Mouse (Mus musculus): ENCODE results near the gene Tcf19. TPM values are rescaled to one million over a fixed set of nuclear protein-coding genes. Genes with fewer than 3 reads are reported as not detected.

Gene Tcf19
- polyA plus RNA-seq, 1 experiment from 2014 or later: 15.5 TPM

DNA sequence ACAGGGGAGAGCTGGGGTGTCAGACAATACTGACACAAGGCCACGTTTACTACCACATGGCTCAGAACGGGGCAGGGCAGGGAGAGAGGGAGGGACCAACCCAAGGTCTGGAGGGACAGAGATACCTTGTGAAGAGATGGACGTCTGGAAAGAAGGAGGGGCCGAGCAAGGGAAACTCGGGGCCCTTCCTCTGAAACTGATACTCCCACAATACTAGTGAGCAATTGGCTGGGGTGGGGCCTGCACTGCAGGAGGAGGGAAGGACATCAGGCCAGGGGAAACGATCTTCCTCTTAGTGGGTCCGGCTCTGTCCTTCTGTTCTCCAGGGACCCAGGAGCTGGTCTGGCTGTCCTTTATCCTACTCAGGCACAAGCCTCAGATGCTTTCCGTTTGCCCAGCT is 34.2 kb upstream of the Tcf19 start:
- Histone ChIP-seq H3K36me3 (ENCODE audit: control insufficient read depth, insufficient read depth, low read length) (no peaks in the 10 kb centered on the region), H3K9me3 (ENCODE audit: control insufficient read depth, low read length) (no peaks in the 10 kb centered on the region), H3K4me1 (ENCODE audit: control insufficient read depth, insufficient read depth, low read length) (no peaks in the 10 kb centered on the region), H3K9ac (replicated peaks; ENCODE audit: low read length) (no peak overlapping the region), H3K4me3 (replicated peaks; ENCODE audit: low read depth, low read length) (no peak overlapping the region), H3K27ac (replicated peaks; ENCODE audit: low read depth, low read length) (no peak overlapping the region), H3K27me3 (ENCODE audit: control insufficient read depth, insufficient read depth, low read length) (no peaks in the 10 kb centered on the region), H3K4me2 (ENCODE audit: low read length) (no peak overlapping the region)
- no peak for ATAC-seq (ENCODE audit: low FRiP score, low TSS enrichment)
- WGBS: 56% methylated on average over 8 of the region's 8 CpGs
- no peak for DNase-seq

DNA sequence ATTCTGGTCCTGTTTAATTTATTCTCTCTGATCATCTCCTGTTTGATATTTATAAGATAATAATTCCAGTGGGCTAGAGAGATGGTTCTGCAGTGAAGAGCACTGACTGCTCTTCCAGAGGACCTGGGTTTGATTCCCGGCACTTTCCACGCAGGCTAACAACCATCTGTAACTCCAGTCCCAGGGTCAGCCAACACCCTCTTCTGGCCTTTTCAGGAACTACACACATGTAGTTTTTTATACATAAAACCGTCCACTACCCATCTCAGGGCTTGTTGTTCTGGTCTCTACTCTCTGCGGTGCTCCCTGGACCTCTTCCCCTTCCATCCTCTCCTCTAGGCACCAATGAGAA is 33.5 kb upstream of the Tcf19 start:
- H3K27ac ChIP-seq (replicated peaks; ENCODE audit: low read depth, low read length): no peak overlapping the region
- no peaks in the 10 kb centered on the region for H3K4me1 ChIP-seq (ENCODE audit: control insufficient read depth, insufficient read depth, low read length)
- no peak for ATAC-seq (ENCODE audit: low FRiP score, low TSS enrichment)

DNA sequence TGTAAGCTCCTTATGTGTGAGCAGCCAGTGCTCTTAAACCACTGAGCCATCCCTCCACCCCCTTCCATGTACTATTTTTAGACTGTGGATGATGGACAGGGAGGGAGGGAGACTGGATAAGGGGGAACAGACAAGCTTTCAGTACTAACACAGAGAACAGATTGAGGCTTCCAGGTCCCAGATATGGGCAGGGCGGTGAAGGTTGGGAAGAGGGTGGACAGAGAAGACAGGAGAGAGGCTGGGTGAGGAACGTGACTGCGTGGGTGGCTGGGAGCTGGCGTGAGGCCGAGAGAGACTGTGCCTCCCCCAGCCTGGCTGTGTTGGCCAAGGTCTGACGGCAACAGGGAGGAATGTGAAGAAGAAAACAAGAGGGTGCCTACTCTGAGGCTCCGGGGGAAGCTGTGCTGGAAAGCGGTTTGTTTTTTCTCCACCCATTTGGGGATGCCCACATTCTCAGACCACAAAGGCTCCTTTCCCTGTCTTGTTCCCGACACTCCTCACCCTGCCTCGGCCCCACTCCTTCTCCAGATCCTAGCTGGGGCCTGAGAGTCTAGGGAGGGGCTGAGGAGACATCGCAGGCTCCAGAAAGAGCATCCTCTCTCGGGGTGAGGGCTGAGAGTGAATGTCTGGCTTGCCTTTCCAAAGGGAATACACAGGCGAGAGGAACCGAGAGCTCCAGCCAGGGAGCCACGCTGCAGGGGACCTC is 33.0 kb upstream of the Tcf19 start:
- DNase-seq: no peak
- ATAC-seq (ENCODE audit: low FRiP score, low TSS enrichment): no peak
- no peaks in the 10 kb centered on the region for H3K36me3 ChIP-seq (ENCODE audit: control insufficient read depth, insufficient read depth, low read length)

More for the DNA sequence above, 33.5 kb upstream of the Tcf19 start:
- Histone ChIP-seq H3K9me3 (ENCODE audit: control insufficient read depth, low read length) (no peaks in the 10 kb centered on the region), H3K36me3 (ENCODE audit: control insufficient read depth, insufficient read depth, low read length) (no peaks in the 10 kb centered on the region), H3K4me3 (replicated peaks; ENCODE audit: low read depth, low read length) (no peak overlapping the region), H3K4me2 (ENCODE audit: low read length) (no peak overlapping the region), H3K9ac (replicated peaks; ENCODE audit: low read length) (no peak overlapping the region), H3K27me3 (ENCODE audit: control insufficient read depth, insufficient read depth, low read length) (no peaks in the 10 kb centered on the region)
- 96% methylated on average over 4 of the region's 4 CpGs for WGBS
- no peak for DNase-seq

DNA sequence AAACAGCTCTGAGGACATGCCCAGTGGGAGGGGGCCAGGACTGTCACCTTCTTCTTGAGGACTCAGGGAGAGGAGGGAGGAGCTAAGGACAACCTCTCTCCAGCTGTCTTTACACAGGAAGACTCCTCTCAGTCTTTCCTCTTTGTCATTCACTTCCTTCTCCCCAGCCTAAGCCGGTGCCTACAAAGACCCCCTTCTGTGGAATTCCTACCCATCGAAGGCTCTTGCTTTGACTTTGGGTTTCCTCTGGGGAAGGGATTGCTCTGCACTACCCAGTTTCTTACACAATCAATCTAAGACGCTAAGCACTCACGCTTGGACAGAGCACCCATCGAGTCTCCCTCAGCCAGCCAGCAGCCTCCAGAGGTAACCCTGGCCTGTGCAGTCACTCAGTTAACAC is 32.0 kb upstream of the Tcf19 start:
- no peak overlapping the region for H3K4me2 ChIP-seq (ENCODE audit: low read length)

More for the DNA sequence above, 33.0 kb upstream of the Tcf19 start:
- Histone ChIP-seq H3K9ac (replicated peaks; ENCODE audit: low read length) (no peak overlapping the region), H3K4me2 (ENCODE audit: low read length) (no peak overlapping the region), H3K9me3 (ENCODE audit: control insufficient read depth, low read length) (no peaks in the 10 kb centered on the region), H3K4me3 (replicated peaks; ENCODE audit: low read depth, low read length) (no peak overlapping the region), H3K4me1 (ENCODE audit: control insufficient read depth, insufficient read depth, low read length) (no peaks in the 10 kb centered on the region), H3K27me3 (ENCODE audit: control insufficient read depth, insufficient read depth, low read length) (no peaks in the 10 kb centered on the region), H3K27ac (replicated peaks; ENCODE audit: low read depth, low read length) (no peak overlapping the region)
- 46% methylated on average over 15 of the region's 15 CpGs for WGBS

DNA sequence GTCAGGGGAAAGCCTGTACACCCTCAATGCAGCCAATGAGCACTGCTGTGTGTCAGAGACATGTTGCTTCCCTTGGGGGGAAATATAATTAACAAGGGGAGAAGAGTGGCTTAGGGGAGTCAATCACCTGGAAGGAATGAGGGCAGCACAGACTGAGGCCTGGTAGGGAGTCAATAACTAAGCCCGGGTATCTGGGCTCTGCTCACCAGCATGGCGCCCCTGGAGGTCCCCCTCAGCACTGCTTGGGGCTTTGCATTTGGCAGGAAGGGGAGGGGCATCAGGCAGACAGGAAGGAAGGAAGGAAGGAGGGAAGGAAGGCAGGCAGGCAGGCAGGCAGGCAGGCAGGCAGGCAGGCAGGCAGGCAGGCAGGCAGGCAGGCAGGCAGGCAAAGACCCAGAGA is 30.8 kb upstream of the Tcf19 start:
- Histone ChIP-seq H3K9me3 (ENCODE audit: control insufficient read depth, low read length) (no peaks in the 10 kb centered on the region), H3K4me3 (replicated peaks; ENCODE audit: low read depth, low read length) (no peak overlapping the region), H3K9ac (replicated peaks; ENCODE audit: low read length) (no peak overlapping the region), H3K27ac (replicated peaks; ENCODE audit: low read depth, low read length) (no peak overlapping the region), H3K4me1 (ENCODE audit: control insufficient read depth, insufficient read depth, low read length) (0 out of 2 replicates have a peak, but pooled peaks cover 6% of the 10 kb centered on the region), H3K27me3 (ENCODE audit: control insufficient read depth, insufficient read depth, low read length) (no peaks in the 10 kb centered on the region), H3K36me3 (ENCODE audit: control insufficient read depth, insufficient read depth, low read length) (no peaks in the 10 kb centered on the region), H3K4me2 (ENCODE audit: low read length) (no peak overlapping the region)
- DNase-seq (no peak), ATAC-seq (ENCODE audit: low FRiP score, low TSS enrichment) (no peak)
- WGBS: 88% methylated on average over 2 of the region's 2 CpGs

More for the DNA sequence above, 32.0 kb upstream of the Tcf19 start:
- Histone ChIP-seq H3K27me3 (ENCODE audit: control insufficient read depth, insufficient read depth, low read length) (no peaks in the 10 kb centered on the region), H3K9ac (replicated peaks; ENCODE audit: low read length) (no peak overlapping the region), H3K27ac (replicated peaks; ENCODE audit: low read depth, low read length) (no peak overlapping the region), H3K9me3 (ENCODE audit: control insufficient read depth, low read length) (no peaks in the 10 kb centered on the region), H3K36me3 (ENCODE audit: control insufficient read depth, insufficient read depth, low read length) (no peaks in the 10 kb centered on the region), H3K4me1 (ENCODE audit: control insufficient read depth, insufficient read depth, low read length) (no peaks in the 10 kb centered on the region), H3K4me3 (replicated peaks; ENCODE audit: low read depth, low read length) (no peak overlapping the region)
- 10% methylated on average over 5 of the region's 5 CpGs for WGBS
- ATAC-seq (ENCODE audit: low FRiP score, low TSS enrichment) (no peak), DNase-seq (no peak)

DNA sequence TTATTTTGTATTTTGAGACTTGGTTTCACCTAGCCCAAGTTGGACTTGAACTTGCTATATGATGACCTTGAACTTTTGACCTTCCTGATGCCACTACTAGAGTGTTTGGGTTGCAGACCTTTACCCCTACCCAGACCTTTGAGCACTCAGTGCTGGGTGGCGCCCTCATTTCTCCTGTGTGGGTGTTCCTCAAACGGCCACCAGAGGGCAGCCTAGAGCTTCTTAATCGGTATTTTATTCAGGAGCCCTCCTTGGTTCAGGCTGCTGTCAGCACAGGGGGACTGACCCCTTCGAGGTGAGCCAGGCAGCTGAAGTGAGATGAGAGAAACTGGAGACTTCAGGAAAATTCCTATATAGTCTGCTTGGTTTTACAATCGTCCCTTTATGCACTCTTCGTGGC is 28.1 kb upstream of the Tcf19 start:
- Histone ChIP-seq H3K4me2 (ENCODE audit: low read length) (no peak overlapping the region), H3K9me3 (ENCODE audit: control insufficient read depth, low read length) (no peaks in the 10 kb centered on the region), H3K36me3 (ENCODE audit: control insufficient read depth, insufficient read depth, low read length) (no peaks in the 10 kb centered on the region), H3K27ac (replicated peaks; ENCODE audit: low read depth, low read length) (no peak overlapping the region), H3K9ac (replicated peaks; ENCODE audit: low read length) (no peak overlapping the region), H3K4me1 (ENCODE audit: control insufficient read depth, insufficient read depth, low read length) (0 out of 2 replicates have a peak, but pooled peaks cover 6% of the 10 kb centered on the region), H3K27me3 (ENCODE audit: control insufficient read depth, insufficient read depth, low read length) (no peaks in the 10 kb centered on the region), H3K4me3 (replicated peaks; ENCODE audit: low read depth, low read length) (no peak overlapping the region)
- ATAC-seq (ENCODE audit: low FRiP score, low TSS enrichment) (no peak), DNase-seq (peak; percentile 81)
- WGBS: 30% methylated on average over 6 of the region's 6 CpGs

DNA sequence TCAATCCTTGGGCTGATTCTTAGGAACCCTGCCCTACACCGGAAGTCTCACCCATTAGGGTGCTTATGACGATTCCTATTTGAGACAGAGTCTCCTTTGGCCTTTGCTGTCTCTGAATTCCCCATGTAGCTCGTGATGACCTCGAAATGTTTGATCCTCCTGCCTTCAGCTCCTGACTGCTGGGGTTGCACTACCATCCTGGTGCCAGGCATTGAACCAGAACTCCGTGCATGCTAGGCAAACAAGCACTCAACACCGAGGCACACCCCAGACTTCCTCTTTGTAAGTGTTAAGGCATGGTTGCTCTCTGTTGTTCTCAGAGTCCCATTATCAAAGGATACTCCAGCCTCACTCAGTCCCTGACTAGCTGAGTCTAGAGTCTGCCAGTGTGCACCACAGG is 27.4 kb upstream of the Tcf19 start:
- no peak overlapping the region for H3K27ac ChIP-seq (replicated peaks; ENCODE audit: low read depth, low read length)
- no peak overlapping the region for H3K4me2 ChIP-seq (ENCODE audit: low read length)
- H3K9me3 ChIP-seq (ENCODE audit: control insufficient read depth, low read length): no peaks in the 10 kb centered on the region
- H3K4me1 ChIP-seq (ENCODE audit: control insufficient read depth, insufficient read depth, low read length): 0 out of 2 replicates have a peak, but pooled peaks cover 6% of the 10 kb centered on the region
- no peak overlapping the region for H3K9ac ChIP-seq (replicated peaks; ENCODE audit: low read length)
- no peaks in the 10 kb centered on the region for H3K36me3 ChIP-seq (ENCODE audit: control insufficient read depth, insufficient read depth, low read length)
- WGBS: 74% methylated on average over 6 of the region's 6 CpGs
- DNase-seq (no peak), ATAC-seq (ENCODE audit: low FRiP score, low TSS enrichment) (no peak)
- no peak overlapping the region for H3K4me3 ChIP-seq (replicated peaks; ENCODE audit: low read depth, low read length)
- H3K27me3 ChIP-seq (ENCODE audit: control insufficient read depth, insufficient read depth, low read length): no peaks in the 10 kb centered on the region

DNA sequence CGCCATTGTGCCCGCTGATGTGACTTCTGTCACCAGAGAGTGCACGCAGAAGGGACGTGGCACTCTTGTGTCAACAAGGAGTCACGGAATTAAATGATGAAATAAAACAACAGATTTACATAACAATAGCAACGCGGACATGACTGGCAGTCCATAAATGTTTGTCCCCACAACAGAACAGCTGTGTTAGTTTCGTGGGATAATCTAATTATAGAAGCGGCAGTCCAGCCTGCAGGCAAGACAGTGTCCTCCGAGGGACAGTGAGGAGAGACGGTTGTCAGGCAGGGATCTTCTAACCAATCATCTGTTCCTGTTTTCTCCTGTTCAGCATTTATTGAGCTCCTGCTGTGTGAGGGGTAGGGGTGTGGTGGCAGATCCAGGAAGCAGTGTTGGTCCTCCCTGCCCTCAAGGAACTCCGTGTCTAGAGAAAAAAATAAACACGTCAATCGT is 26.8 kb upstream of the Tcf19 start:
- H3K36me3 ChIP-seq (ENCODE audit: control insufficient read depth, insufficient read depth, low read length): no peaks in the 10 kb centered on the region
- H3K4me2 ChIP-seq (ENCODE audit: low read length): peak overlapping the region; percentile 29
- H3K4me1 ChIP-seq (ENCODE audit: control insufficient read depth, insufficient read depth, low read length): 0 out of 2 replicates have a peak, but pooled peaks cover 6% of the 10 kb centered on the region
- ATAC-seq (ENCODE audit: low FRiP score, low TSS enrichment): peak; percentile 62; the same call in 1 of the 2 replicates
- no peak overlapping the region for H3K9ac ChIP-seq (replicated peaks; ENCODE audit: low read length)
- H3K27ac ChIP-seq (replicated peaks; ENCODE audit: low read depth, low read length): 0 out of 2 replicates have a peak overlapping the region, but pooled peaks have one; percentile 39
- H3K4me3 ChIP-seq (replicated peaks; ENCODE audit: low read depth, low read length): no peak overlapping the region
- 9% methylated on average over 14 of the region's 14 CpGs for WGBS
- DNase-seq: peak; percentile 54
- H3K9me3 ChIP-seq (ENCODE audit: control insufficient read depth, low read length): no peaks in the 10 kb centered on the region
- no peaks in the 10 kb centered on the region for H3K27me3 ChIP-seq (ENCODE audit: control insufficient read depth, insufficient read depth, low read length)

DNA sequence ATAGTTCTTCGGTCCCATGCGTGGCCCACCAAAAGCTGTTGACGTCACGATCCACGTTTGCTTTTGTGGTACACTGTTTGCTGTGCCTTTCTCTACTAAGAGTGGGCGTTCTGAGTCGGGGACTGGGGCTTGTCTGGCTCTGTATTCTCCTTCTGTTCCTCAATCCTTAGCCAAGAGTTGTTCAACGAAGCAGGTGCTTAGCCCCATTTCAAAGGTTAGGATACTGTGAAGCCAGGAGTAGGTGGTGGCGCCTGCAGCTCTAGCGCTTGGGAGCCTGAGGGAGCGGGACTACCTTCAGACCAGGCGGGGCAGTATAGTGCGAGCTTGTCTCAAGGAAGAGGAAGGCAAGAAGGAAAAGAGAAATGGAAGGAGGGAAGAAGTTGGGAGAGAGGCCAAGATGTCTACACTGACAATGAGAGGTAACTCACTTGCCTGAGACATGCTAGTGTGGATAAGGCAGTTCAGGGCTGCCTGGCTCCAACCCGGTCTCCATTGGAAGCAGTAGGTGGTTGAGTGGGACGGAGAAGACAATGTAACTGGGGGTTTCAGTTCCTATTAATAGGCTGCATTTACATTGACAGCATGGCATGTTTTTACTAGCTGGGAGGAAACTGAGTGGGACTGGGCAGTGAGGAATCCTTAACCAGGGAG is 26.3 kb upstream of the Tcf19 start:
- no peak for ATAC-seq (ENCODE audit: low FRiP score, low TSS enrichment)
- H3K4me3 ChIP-seq (replicated peaks; ENCODE audit: low read depth, low read length): no peak overlapping the region
- H3K4me2 ChIP-seq (ENCODE audit: low read length): peak overlapping the region; percentile 29
- 74% methylated on average over 15 of the region's 15 CpGs for WGBS
- no peaks in the 10 kb centered on the region for H3K36me3 ChIP-seq (ENCODE audit: control insufficient read depth, insufficient read depth, low read length)
- H3K9me3 ChIP-seq (ENCODE audit: control insufficient read depth, low read length): no peaks in the 10 kb centered on the region
- peak overlapping the region; percentile 39; the same call in 1 of the 2 replicates for H3K27ac ChIP-seq (replicated peaks; ENCODE audit: low read depth, low read length)
- H3K4me1 ChIP-seq (ENCODE audit: control insufficient read depth, insufficient read depth, low read length): 0 out of 2 replicates have a peak, but pooled peaks cover 6% of the 10 kb centered on the region
- H3K9ac ChIP-seq (replicated peaks; ENCODE audit: low read length): no peak overlapping the region
- DNase-seq: no peak
- no peaks in the 10 kb centered on the region for H3K27me3 ChIP-seq (ENCODE audit: control insufficient read depth, insufficient read depth, low read length)

Measured in midbrain, embryonic 14.5 days (tissue).